Mouse (Mus musculus): ENCODE measurements around the gene Zfp91. TPM values are rescaled to one million over a fixed set of nuclear protein-coding genes. Genes with fewer than 3 reads are reported as not detected.

Zfp91 gene
- polyA plus RNA-seq, 1 experiment: 28.9 TPM

- no peak for TF ChIP-seq MYOD1 (IDR thresholded peaks at IDR 0.05; ENCODE audit: control insufficient read depth in 1 of 3, insufficient read length in 2 of 3, low read depth in 2 of 3)
- TF ChIP-seq MAX (IDR thresholded peaks at IDR 0.05; ENCODE audit: low read depth): no peak
- TF ChIP-seq TCF3 (IDR thresholded peaks at IDR 0.05; ENCODE audit: insufficient read length, low read depth): no peak
- TF ChIP-seq SRF (IDR thresholded peaks at IDR 0.05; ENCODE audit: control insufficient read depth, insufficient read length, low read depth): no peak
- TF ChIP-seq POLR2A (IDR thresholded peaks at IDR 0.05; ENCODE audit: insufficient read length, low read depth): no peak
- no peak for TF ChIP-seq MYOG (IDR thresholded peaks at IDR 0.05; ENCODE audit: control insufficient read depth in 1 of 3, insufficient read depth in 1 of 3, insufficient read length in 2 of 3, low read depth in 2 of 3)
- no peak for TF ChIP-seq REST (IDR thresholded peaks at IDR 0.05; ENCODE audit: insufficient read depth, insufficient read length)
- TF ChIP-seq TCF12 (IDR thresholded peaks at IDR 0.05; ENCODE audit: insufficient read depth, poor library complexity, severe bottlenecking): no peak
- no peak for TF ChIP-seq POLR2AphosphoS2 (IDR thresholded peaks at IDR 0.05; ENCODE audit: insufficient read length, low read depth)
- no peak for TF ChIP-seq CEBPB (IDR thresholded peaks at IDR 0.05; ENCODE audit: insufficient read depth, poor library complexity, severe bottlenecking)
- no peak for TF ChIP-seq E2F4 (IDR thresholded peaks at IDR 0.05; ENCODE audit: insufficient read depth)
- no peak for TF ChIP-seq USF1 (IDR thresholded peaks at IDR 0.05; ENCODE audit: low read depth)
Measured at GRCm38 (mm10) chr19:12824549-12824948, 28.6 kb upstream of the Zfp91 start.

GRCm38 (mm10) chr19:12820383-12820782 is 24.5 kb upstream of the Zfp91 start:
- H3K36me3 ChIP-seq (ENCODE audit: control insufficient read depth, insufficient read depth): no peaks in the 10 kb centered on the region
- TF ChIP-seq E2F4 (IDR thresholded peaks at IDR 0.05; ENCODE audit: insufficient read depth) (no peak), REST (IDR thresholded peaks at IDR 0.05; ENCODE audit: insufficient read depth, insufficient read length) (no peak)

More at GRCm38 (mm10) chr19:12824549-12824948, 28.6 kb upstream of the Zfp91 start:
- H3ac ChIP-seq (ENCODE audit: control insufficient read depth, insufficient read length): no peak overlapping the region
- H3K36me3 ChIP-seq (ENCODE audit: control insufficient read depth, insufficient read depth): no peaks in the 10 kb centered on the region
- H3K4me3 ChIP-seq: no peak overlapping the region
- H3K4me2 ChIP-seq (ENCODE audit: low read depth): no peak overlapping the region
- no peaks in the 10 kb centered on the region for H3K27me3 ChIP-seq (ENCODE audit: control insufficient read depth, insufficient read depth, insufficient read length)
- no peaks in the 10 kb centered on the region for H3K79me2 ChIP-seq (ENCODE audit: control insufficient read depth, insufficient read depth)

DNA sequence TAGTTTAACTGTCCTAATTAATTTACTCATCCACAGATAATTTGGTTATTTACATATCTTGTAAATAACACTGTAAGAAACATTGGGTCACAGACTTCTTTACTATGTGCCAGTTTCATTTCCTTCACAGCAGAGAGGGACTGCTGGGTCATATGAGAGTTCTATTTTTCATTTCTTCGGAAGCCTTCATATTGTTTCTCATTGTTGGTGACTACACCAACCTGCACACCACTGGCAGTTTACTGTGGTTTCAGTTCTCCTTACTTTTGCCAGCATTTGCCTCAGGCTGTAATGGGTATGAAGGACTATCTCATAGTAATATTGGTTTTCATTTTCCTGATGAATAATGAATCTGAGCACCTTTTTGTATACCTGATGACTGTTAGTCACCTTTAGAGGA is 22.6 kb upstream of the Zfp91 start:
- Histone ChIP-seq H3K79me2 (ENCODE audit: control insufficient read depth, insufficient read depth) (no peaks in the 10 kb centered on the region), H3ac (ENCODE audit: control insufficient read depth, insufficient read length) (no peak overlapping the region), H3K4me3 (no peak overlapping the region), H3K27me3 (ENCODE audit: control insufficient read depth, insufficient read depth, insufficient read length) (no peaks in the 10 kb centered on the region), H3K36me3 (ENCODE audit: control insufficient read depth, insufficient read depth) (no peaks in the 10 kb centered on the region), H3K4me2 (ENCODE audit: low read depth) (no peak overlapping the region)
- TF ChIP-seq TCF12 (IDR thresholded peaks at IDR 0.05; ENCODE audit: insufficient read depth, poor library complexity, severe bottlenecking) (no peak), CEBPB (IDR thresholded peaks at IDR 0.05; ENCODE audit: insufficient read depth, poor library complexity, severe bottlenecking) (no peak), POLR2A (IDR thresholded peaks at IDR 0.05; ENCODE audit: insufficient read length, low read depth) (no peak), MAX (IDR thresholded peaks at IDR 0.05; ENCODE audit: low read depth) (no peak), POLR2AphosphoS2 (IDR thresholded peaks at IDR 0.05; ENCODE audit: insufficient read length, low read depth) (no peak), SRF (IDR thresholded peaks at IDR 0.05; ENCODE audit: control insufficient read depth, insufficient read length, low read depth) (no peak), MYOG (IDR thresholded peaks at IDR 0.05; ENCODE audit: control insufficient read depth in 1 of 3, insufficient read depth in 1 of 3, insufficient read length in 2 of 3, low read depth in 2 of 3) (no peak), USF1 (IDR thresholded peaks at IDR 0.05; ENCODE audit: low read depth) (no peak), REST (IDR thresholded peaks at IDR 0.05; ENCODE audit: insufficient read depth, insufficient read length) (no peak), TCF3 (IDR thresholded peaks at IDR 0.05; ENCODE audit: insufficient read length, low read depth) (no peak), MYOD1 (IDR thresholded peaks at IDR 0.05; ENCODE audit: control insufficient read depth in 1 of 3, insufficient read length in 2 of 3, low read depth in 2 of 3) (no peak), E2F4 (IDR thresholded peaks at IDR 0.05; ENCODE audit: insufficient read depth) (no peak)

More at GRCm38 (mm10) chr19:12820383-12820782, 24.5 kb upstream of the Zfp91 start:
- Histone ChIP-seq H3ac (ENCODE audit: control insufficient read depth, insufficient read length) (no peak overlapping the region), H3K27me3 (ENCODE audit: control insufficient read depth, insufficient read depth, insufficient read length) (no peaks in the 10 kb centered on the region), H3K4me3 (no peak overlapping the region), H3K4me2 (ENCODE audit: low read depth) (no peak overlapping the region), H3K79me2 (ENCODE audit: control insufficient read depth, insufficient read depth) (no peaks in the 10 kb centered on the region)

GRCm38 (mm10) chr19:12813883-12814282 is 18.0 kb upstream of the Zfp91 start:
- no peak overlapping the region for H3K4me2 ChIP-seq (ENCODE audit: low read depth)
- no peaks in the 10 kb centered on the region for H3K79me2 ChIP-seq (ENCODE audit: control insufficient read depth, insufficient read depth)
- no peak overlapping the region for H3K4me3 ChIP-seq
- H3K27me3 ChIP-seq (ENCODE audit: control insufficient read depth, insufficient read depth, insufficient read length): no peaks in the 10 kb centered on the region
- H3ac ChIP-seq (ENCODE audit: control insufficient read depth, insufficient read length): no peak overlapping the region
- TF ChIP-seq POLR2A (IDR thresholded peaks at IDR 0.05; ENCODE audit: insufficient read length, low read depth) (no peak), USF1 (IDR thresholded peaks at IDR 0.05; ENCODE audit: low read depth) (no peak)
- H3K36me3 ChIP-seq (ENCODE audit: control insufficient read depth, insufficient read depth): no peaks in the 10 kb centered on the region

DNA sequence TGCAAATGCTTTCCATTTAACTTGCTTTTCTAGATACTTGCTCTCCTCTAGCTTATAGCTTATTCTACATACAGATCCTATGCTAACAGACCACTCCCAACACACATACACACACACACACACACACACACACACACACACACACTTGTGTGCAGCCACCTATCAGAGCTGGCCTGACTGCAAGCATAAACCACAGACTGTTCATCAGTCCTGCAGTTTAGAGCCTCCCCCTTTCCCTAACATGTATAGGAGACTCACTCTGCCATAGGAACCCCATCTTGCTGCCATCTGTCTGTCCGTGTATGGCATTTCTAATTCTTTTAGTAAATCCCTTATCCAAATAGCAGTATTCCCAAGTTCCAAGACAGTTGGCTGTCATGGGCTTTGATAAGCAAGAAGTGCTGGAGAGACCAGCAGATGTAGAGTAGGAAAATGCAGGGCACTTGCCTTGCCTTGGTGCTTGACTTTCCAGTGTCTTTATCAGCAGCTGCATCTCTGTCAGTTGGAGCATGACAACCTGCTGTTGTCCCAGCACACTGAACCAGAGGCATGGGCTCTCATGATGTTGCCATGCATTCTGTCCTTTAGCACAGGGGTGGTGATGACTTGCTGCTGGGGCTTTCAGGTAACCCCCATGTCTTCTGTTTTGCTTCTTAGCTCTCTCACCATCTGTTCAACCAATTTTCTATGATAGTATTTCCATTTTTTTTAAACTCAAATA is 16.9 kb upstream of the Zfp91 start:
- H3ac ChIP-seq (ENCODE audit: control insufficient read depth, insufficient read length): no peak overlapping the region
- TF ChIP-seq MYOG (IDR thresholded peaks at IDR 0.05; ENCODE audit: control insufficient read depth in 1 of 3, insufficient read depth in 1 of 3, insufficient read length in 2 of 3, low read depth in 2 of 3): no peak
- no peaks in the 10 kb centered on the region for H3K36me3 ChIP-seq (ENCODE audit: control insufficient read depth, insufficient read depth)
- H3K27me3 ChIP-seq (ENCODE audit: control insufficient read depth, insufficient read depth, insufficient read length): no peaks in the 10 kb centered on the region
- H3K4me2 ChIP-seq (ENCODE audit: low read depth): no peak overlapping the region
- H3K79me2 ChIP-seq (ENCODE audit: control insufficient read depth, insufficient read depth): no peaks in the 10 kb centered on the region
- no peak overlapping the region for H3K4me3 ChIP-seq
